Mouse (Mus musculus): ENCODE data around the gene Afm.

DNA sequence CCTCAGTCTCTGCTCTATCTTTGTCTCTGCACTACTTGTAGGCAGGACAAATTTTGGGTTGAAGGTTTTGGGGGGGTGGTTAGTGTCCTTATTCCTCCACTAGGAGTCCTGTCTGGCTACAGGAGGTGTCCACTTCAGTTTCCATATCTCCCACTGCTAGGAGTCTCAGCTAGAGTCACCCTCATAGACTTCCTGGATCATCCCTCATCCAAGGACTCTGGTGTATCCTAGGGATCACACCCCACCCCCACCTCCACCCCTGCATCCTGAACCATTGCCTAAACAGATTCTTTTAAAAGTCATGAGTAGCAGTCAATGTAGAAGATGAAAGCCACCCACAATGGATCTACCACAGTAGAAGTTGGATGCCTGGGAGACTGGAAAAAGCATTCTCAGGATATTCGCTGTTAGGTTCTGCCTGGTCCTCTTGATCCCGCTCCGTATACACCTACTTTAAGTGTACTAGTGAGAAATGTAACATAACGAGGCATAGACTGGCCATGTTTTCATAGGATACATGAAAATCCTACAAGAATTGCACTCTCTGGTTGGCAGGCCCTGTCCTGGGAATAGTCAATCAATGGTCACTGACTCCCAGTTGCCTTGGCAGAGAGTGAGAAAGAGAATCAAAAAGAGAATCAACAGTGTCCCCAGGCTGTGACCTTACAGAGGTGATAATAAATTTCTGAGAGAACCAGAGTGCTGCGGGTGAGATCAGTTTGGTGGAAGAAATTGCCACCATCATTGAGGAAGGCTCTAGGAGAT lies 8.7 kb upstream of the Afm start:
- TF ChIP-seq CTCF (IDR thresholded peaks at IDR 0.05; ENCODE audit: borderline replicate concordance, insufficient read depth, low read depth, low read length): no peak
- TF ChIP-seq POLR2A (IDR thresholded peaks at IDR 0.05; ENCODE audit: borderline replicate concordance, insufficient read depth, low read length): no peak
